Mouse (Mus musculus) left cerebral cortex, postnatal 4 days (tissue): ENCODE measurements around the gene Palm. TPM values are rescaled to one million over a fixed set of nuclear protein-coding genes. Genes with fewer than 3 reads are reported as not detected.

Source experiments
- DNase-seq: peaks from one replicate; pipeline ENCODE4 v3.0.0-alpha.2; 2022
- intact Hi-C: fragments of 180-260 bp; cut with DNase I; formaldehyde crosslinking; loops from one replicate; pipeline ENCODE4 v1.15.1; 2025
- total RNA-seq, 2 experiments: library from RNA; stranded (reverse); gene quantifications; 2 replicates each; pipeline ENCODE4 v1.2.3; 2021

Palm gene
- total RNA-seq, 2 experiments from 2014 or later, result 404 to 409 TPM

DNA sequence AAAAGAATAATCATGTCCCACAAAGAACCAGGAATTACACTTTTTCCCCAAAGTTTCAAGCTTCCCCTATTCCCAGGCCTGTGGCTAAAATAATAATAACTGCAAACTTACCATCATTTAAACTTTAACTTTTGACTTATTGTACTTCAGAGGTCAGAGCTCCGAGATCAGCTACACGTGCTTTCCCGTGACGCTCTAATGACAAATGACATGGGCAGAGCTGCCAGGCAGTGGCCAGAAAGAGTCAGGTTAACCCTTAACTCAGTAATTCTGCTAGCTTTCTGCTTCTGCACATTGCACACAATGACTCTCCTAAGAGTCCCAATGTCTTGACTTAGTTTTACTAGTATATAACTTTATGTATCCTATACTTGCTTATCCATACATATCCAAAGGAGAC lies 24.0 kb upstream of the Palm start:
- intact Hi-C loops, result no loop called here
- DNase-seq, result no peak

DNA sequence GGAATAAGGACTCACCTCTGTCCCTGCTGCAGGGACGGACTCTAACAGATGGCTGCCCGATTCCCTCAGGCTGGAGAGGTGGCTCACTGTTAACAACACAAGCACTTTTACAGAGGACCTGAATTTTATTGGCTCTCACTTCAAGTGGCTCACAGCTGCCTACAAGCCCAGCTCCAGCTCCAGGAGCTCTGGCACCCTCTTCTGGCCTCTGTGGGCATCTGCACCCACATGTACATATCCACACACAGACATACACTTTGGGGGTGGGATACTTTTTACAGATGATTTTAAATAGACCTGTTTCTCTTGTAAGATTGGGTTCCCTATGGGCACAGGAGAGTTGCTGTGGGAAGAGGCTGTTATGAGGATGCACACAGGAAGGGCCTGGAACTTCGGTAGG lies 21.1 kb upstream of the Palm start:
- DNase-seq, result no peak
- intact Hi-C loops, result no loop called here

- no peak for DNase-seq
- intact Hi-C loops, result no loop called here
Measured at GRCm38 (mm10) chr10:79773208-79773607, 20.2 kb upstream of the Palm start.

DNA sequence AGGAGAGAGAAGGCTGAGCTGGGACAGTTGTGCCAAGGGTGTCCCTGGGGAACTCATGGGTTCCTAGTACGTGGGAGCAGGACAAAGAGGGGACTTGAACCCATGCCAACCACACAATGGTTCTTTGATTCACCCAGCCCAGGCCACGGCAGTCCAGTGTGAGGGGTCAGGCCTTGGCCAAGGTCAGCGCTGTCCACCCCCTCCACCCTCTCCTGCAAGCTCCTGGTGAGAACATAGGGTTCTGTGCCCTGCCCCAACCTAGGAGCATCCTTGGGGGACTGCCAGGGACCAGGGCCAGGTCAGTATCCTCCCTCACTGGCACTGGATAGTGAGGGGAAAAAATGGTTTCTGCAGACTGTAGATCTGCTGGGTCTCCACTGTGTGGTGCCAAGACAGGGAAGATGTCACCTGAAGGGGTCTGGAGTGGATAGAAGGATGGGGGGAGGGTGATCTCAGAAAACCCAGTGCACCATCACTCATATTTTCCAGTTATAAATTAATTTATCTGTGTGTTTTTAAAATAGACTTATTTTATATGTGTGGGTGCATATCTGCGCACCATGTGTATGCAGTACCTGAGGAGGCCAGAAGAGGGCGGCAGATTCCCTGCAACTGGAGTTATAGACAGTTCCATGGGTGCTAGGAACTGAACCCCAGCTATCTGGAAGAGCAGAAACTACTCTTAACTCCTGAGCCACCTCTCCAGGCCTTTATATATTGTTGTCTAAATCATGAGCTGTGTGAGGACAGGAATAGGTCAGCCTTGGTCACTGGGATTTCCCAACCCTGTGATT lies 18.7 kb upstream of the Palm start:
- intact Hi-C loops, result no loop called here
- DNase-seq, result no peak

- intact Hi-C loops, result no loop called here
- DNase-seq, result no peak
Measured at GRCm38 (mm10) chr10:79777103-79777531, 16.3 kb upstream of the Palm start, which contains the start of gene Fstl3. Gene Fstl3 (plus strand): TSS chr10:79777272.

DNA sequence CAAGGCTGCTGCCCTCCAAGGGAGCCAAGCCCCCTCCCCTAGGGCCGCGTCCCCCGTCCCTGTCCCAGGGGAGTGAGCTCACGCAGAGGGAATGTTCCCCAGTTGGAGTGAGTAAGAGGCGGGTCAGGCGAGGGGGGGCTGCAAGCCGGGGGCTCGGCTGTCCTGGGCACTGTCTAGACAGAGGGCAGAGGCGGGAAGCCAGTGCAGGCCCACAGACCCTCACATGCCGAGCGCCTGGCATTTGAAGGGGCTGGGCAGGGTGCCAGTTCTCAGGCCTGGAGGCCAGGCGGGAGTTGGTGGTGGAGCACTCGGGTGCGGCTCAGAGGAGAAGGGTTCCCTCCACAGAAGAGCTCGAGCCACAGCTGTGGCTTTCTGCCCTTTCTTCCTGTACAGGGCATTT lies 15.4 kb upstream of the Palm start:
- intact Hi-C loops, result no loop called here
- peak; percentile 88 for DNase-seq

DNA sequence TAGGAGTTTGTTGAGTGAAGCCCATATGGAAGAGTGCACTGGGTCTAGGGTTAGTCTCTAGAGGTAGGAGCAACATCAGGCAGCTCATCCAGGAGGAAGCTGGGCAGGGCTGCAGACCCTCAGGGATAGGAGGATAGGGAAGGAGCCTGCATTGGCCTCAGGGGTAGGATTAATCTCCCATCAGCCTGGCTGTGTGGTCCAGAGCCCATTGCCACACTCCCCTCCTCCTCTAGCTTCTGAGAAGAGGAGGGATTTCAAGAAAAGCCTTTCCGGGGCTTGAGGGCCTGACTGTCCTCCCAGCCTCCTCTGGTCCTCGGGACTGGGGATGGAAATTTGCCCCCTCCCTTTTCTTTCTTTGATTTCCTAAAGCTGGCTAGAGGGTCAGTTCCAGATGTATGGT lies 14.2 kb upstream of the Palm start:
- intact Hi-C loops, result no loop called here
- DNase-seq, result no peak

DNA sequence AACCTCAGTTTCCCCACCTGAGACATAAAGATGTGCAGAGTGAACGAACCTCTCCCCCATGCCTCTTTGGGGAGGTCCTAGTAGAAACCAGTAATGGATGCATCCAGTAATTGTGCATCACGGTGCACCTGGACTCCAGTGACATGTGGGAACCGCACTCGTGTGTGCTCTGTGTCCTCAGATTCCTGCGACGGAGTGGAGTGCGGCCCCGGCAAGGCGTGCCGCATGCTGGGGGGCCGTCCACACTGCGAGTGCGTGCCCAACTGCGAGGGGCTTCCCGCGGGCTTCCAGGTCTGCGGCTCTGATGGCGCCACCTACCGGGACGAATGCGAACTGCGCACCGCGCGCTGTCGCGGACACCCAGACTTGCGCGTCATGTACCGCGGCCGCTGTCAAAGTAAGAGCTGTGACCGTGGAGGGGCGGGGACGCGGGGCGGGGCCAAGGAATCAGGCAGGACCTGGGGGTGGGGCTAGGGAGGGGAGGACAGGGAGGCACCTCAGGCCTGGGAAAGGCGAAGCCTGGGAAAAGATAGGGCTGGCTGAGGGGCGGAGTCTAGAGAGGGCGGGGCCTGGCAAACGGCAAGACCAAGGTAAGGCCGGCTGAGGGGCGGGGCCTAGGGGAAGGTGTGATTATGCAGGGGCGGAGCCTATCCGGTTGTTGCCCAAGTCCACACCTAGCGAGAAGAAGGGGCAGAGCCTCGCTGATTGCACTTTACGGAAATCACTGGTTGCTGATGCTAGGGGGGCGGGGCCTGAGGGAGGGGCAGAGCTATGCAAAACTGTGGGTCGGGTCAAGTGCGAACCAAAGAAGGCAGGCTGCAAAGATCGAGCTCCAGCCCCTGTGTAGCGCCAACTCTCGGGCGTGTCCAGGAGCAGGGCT lies 13.3 kb upstream of the Palm start:
- peak; percentile 97 for DNase-seq
- intact Hi-C loops, result no loop called here

DNA sequence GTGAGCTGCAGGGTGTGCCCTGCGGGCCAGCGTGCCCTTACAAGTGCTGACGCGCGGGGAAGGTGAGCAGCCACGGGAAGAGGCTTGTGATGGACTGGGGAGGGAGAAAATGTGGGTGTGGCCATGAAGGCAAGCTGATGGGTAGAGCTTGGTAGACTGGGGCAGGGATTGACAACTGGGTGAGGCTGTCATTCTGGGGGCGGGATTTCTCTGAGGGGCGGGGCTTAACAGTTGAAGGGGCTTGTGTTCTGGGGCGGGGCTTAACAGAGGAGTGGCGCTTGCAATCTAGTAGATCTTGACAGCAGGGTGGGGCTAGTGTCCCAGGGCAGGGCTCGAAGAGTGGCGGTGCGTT lies 12.7 kb upstream of the Palm start:
- DNase-seq, result peak; percentile 54
- intact Hi-C loops, result no loop called here

GRCm38 (mm10) chr10:79781139-79781538 lies 12.2 kb upstream of the Palm start:
- DNase-seq, result no peak
- intact Hi-C loops, result no loop called here

DNA sequence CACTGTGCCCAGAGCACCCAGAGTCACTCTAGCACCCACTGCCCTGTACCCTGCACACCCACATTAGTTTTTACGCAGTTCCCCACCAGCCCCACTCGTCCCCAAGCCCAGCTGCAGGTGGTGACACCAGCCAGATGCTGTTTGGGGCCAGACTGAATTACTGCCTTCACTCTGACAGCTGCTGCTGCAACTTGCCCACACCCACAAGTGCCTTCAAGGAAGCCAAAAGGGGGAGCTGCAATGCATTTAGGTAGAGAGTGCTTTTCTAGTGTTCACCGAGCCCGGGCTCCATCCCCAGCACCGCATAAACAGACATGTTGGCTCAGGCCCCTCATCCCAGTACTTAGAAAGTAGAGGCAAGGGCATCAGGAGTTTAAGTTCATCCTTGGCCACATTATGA lies 11.4 kb upstream of the Palm start:
- DNase-seq, result no peak
- intact Hi-C loops, result no loop called here

GRCm38 (mm10) chr10:79783050-79783449 lies 10.3 kb upstream of the Palm start:
- intact Hi-C loops, result no loop called here

GRCm38 (mm10) chr10:79783920-79784800 lies 9.2 kb upstream of the Palm start:
- peak; percentile 65 for DNase-seq
- intact Hi-C loops, result no loop called here

More at GRCm38 (mm10) chr10:79783050-79783449, 10.3 kb upstream of the Palm start:
- no peak for DNase-seq

- intact Hi-C loops, result no loop called here
- peak; percentile 82 for DNase-seq
Measured at GRCm38 (mm10) chr10:79788386-79789158, 4.8 kb upstream of the Palm start.

DNA sequence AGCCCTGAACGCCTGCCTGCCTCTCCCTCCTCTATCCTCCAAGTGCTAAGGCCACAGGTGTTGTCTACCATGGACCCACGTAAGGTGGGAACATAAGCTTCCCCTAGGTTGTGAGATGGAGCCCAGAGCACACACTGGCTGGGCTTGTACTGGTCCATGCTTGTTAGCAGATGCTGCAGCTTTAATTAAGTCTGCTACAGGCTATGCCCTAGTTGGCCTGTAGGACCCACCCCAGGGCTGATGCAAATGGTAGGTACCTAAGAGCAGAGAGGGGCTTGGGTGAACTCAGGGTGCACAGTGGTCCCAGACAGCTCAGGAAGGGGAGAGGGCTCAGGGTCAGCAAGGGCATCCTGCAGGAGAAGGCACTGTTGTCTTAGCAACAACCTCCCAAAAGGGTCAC lies 3.8 kb upstream of the Palm start:
- DNase-seq, result no peak
- intact Hi-C loops, result no loop called here

DNA sequence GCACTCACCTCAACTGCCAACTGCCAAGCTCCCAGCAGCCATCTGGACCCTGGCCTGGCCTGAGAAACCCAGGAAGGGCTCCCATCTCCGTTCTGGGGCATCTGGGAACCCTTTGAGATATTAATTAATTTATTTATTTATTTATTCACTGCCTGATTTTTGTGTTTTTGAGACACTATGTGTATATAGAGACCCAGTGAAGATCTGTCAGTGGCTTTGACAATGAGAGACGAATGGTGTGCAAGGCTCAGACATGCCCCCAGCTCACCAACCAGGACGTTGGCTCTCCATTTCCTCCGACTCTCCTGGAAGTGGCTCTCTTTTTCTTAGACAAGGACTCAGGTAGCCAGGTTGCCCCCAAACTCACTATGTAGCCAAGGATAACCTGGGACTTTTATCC lies 2.5 kb upstream of the Palm start, which contains the start of gene Prss57:
TSS of gene Prss57 (minus strand) at position 101 of the 400 bp plus-strand sequence.
- no peak for DNase-seq
- intact Hi-C loops, result no loop called here

DNA sequence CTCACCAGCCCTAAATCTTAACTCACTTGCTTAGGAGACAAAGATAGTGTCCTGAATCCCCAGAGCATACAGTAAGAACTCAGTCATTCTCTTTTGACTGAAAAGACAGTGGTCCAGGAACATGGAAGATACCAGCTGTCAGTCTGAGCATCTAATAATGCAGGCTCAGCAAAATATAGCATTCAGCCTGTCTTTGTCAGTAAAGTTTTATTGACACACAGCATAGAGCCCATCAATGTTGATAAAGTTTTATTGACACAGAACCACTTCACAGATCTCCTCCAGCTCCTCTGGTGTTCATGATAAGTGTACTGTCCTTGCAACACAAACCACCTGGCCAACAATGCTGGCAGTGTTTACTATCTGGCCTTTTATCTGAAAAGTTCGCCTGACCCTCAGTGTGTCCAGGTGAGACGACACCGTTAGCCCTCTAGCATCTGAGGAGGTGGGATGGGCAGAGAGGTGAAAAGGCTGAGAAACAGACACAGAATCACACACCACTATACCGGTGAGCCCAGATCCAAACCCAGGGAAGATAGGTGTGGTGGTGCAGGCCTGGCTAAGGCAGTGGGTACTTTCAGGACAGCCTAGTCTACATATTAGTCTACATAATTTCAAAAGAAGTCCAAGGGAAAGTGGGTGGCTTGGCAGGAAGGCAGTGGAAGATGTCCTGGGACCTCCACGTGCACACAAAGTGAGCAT lies 882 bp upstream of the Palm start:
- DNase-seq, result no peak
- intact Hi-C loops, result no loop called here

GRCm38 (mm10) chr10:79793738-79794490 lies 542 bp downstream of the Palm start:
- intact Hi-C loops, result no loop called here
- peak; percentile 46 for DNase-seq

GRCm38 (mm10) chr10:79794491-79794931 lies 1.1 kb downstream of the Palm start:
- peak; percentile 47 for DNase-seq
- intact Hi-C loops, result no loop called here
